Mouse (Mus musculus): ENCODE results near the gene March4.

DNA sequence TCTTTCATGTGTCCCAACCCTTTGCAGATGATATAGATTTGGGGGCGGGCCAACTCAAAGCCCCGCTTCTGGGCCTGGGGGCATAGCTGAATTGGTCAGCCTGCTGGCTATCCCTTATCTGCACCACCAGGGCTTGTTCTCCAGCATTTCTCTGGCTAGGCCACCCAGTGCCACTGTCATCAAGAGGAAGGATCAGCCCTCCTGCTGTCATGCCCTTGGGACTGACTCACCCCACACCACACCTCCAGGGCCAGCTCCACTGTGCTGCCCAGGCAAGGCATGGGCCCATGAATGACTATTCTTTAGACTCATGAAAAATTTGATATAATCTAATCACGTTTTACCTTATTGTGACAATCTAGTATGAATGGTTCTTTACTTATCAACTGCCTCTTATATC, 19.7 kb upstream of the March4 start:
- TF ChIP-seq CTCF (IDR thresholded peaks at IDR 0.05; ENCODE audit: extremely low read depth, insufficient read depth, insufficient read length, insufficient replicate concordance) (no peak), POLR2A (IDR thresholded peaks at IDR 0.05; ENCODE audit: low read depth, low read length) (no peak)

Measured in spleen, adult 2 months (tissue).